Mouse (Mus musculus) heart, adult 2 months (tissue): ENCODE measurements around the gene AI182371.

Experiments
- CTCF ChIP-seq: fragments of 200-600 bp; IDR thresholded peaks from 2 replicates; pipeline ENCODE4 v1.8.1; 2022; ENCODE audit warnings: antibody characterized with exemption, mild to moderate bottlenecking, moderate library complexity
- POLR2A ChIP-seq: fragments of 200-500 bp; IDR thresholded peaks from 2 replicates; pipeline ENCODE4 v1.6.1; 2011; ENCODE audit warnings: mild to moderate bottlenecking, low read depth, low read length, control low read depth; ENCODE audit not compliant: insufficient read depth

GRCm38 (mm10) chr2:35063333-35064030 is 37.9 kb downstream of the AI182371 start:
- TF ChIP-seq CTCF, result no peak
- no peak for TF ChIP-seq POLR2A
